Mouse (Mus musculus) layer of hippocampus, adult 9-11 months (tissue): ENCODE measurements around the gene Pde11a.

Experiments
- DNase-seq: peaks from one replicate; pipeline ENCODE4 v3.0.0; 2022

Pde11a gene

GRCm38 (mm10) chr2:76319231-76319630 is 19.3 kb downstream of the Pde11a start:
- DNase-seq = no peak

- no peak for DNase-seq
Observed at GRCm38 (mm10) chr2:76287671-76288070, 50.9 kb downstream of the Pde11a start.

DNA sequence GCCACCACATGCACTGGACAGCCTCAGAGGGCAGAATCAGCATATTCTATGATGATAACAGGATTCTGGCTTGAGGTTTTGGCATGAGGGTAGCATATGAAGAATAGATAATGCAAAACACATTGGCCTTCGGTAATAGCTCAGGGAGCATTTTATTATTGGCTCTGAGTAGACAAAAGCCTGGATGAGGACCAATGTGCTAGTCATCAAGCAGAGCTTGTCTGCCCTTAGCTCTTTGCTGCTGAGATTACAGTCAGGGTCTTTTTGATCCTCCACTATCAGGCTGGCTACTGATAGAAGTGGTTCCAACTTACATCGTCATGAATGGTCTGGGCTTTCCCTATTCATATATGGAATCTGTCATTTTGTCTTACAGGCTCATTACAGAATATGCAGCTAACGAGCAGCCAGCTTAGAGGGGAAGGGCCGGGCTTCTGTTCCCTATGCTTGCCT is 52.3 kb downstream of the Pde11a start:
- DNase-seq = no peak

GRCm38 (mm10) chr2:76285150-76285549 is 53.4 kb downstream of the Pde11a start:
- no peak for DNase-seq

- peak; percentile 90 for DNase-seq
Observed at GRCm38 (mm10) chr2:76283378-76284132, 55.0 kb downstream of the Pde11a start.

GRCm38 (mm10) chr2:76269494-76269893 is 69.1 kb downstream of the Pde11a start:
- DNase-seq = no peak

GRCm38 (mm10) chr2:76267335-76267734 is 71.2 kb downstream of the Pde11a start:
- peak; percentile 23 for DNase-seq

DNA sequence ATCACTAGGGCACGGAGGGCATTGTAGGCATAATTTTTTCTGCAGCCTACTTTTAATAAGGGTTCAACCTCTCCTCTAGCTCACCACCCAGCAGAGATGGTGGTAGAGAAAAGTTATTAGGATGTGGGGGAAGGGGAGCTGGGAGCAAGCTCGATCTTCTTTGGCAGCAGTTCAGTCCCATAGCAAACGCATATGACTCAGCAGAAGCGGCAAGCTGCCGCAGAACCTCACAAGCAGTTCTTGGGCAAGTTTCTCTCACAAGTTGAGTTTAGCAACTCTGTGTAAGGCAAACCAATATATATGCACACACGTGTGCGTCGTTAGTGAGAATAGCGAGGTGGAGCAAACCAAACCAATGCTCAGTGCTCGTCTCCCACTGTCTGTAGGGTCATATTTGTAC is 72.0 kb downstream of the Pde11a start:
- peak; percentile 56 for DNase-seq

- DNase-seq = no peak
Observed at GRCm38 (mm10) chr2:76264258-76264657, 74.3 kb downstream of the Pde11a start.

GRCm38 (mm10) chr2:76262661-76263060 is 75.9 kb downstream of the Pde11a start:
- no peak for DNase-seq

GRCm38 (mm10) chr2:76254833-76255232 is 83.7 kb downstream of the Pde11a start:
- DNase-seq = peak; percentile 47

DNA sequence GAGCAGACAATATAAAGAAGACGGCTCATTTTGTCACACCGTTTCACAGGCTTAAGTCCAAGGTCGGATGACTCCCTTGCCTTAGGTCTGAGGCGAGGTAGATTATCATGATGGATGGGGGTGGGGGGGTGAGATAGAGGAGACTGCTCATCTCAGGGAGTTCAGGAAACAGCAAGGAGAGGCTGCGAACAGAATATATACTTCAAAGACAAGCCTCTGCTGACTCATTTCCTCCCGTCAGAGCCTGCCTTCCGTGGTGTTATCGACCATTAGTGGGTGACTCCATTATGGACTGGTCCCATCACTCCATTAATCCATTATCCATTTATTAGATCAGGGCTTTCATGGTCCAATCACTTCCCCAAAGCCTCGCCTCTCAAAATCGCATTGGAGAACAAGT is 87.2 kb downstream of the Pde11a start:
- no peak for DNase-seq

DNA sequence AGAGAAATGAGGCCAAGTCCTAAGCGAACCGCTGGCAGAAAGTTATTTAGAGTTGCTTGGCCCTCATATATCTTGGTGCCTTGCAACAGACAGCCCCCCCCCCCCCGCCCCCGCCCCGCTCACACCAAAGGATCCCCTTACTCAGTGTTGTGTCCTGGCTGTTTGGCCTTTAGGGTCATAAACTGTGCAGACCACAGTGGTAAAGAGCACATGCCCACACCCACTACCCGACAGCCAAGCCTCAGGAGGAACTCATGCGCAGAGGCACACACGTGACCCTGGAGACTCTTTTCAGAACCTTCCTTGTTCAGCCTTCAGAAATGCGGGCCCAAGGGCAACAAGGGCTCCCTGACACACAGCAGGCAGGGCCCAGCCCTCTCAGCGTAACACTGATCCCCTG is 90.3 kb downstream of the Pde11a start:
- DNase-seq = no peak

DNA sequence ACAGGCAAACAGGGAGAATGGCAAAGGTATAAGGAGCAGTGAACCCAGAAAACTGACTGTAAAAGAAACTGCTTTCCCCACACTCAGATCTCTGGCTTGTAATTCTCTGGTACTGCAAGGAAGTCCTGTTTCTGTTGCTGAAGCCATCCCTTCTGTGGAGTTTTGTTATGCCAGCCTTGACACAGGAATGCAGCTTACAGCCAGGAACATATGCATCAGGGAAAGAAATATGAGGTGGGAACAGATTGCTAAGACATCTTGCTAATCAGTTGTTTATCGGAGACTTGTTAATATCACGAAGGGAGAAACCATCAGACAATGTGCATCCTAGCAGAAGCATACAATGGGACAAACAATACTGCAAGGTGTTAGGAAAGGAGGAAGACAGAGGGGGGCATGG is 99.4 kb downstream of the Pde11a start:
- DNase-seq = peak; percentile 6

DNA sequence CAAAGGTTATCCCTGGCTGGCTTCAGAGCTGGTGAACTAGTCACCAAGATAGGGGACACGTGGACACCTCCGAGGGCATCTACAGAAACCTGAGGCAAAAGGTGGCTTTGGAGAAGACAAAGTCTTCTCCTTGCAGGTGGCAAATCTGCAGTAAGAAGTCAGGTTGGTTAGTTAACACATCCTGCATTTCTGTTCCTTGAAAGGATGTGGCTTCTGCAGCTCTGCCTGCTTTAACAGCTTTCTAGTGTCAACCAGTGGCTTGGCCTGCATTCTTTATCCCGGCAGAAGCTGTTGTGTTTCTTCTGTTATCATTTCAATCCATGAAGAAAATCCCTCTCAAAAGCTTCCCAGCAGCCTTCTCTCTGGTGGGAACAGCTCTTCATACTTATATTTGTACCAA is 100.1 kb downstream of the Pde11a start:
- DNase-seq = no peak

DNA sequence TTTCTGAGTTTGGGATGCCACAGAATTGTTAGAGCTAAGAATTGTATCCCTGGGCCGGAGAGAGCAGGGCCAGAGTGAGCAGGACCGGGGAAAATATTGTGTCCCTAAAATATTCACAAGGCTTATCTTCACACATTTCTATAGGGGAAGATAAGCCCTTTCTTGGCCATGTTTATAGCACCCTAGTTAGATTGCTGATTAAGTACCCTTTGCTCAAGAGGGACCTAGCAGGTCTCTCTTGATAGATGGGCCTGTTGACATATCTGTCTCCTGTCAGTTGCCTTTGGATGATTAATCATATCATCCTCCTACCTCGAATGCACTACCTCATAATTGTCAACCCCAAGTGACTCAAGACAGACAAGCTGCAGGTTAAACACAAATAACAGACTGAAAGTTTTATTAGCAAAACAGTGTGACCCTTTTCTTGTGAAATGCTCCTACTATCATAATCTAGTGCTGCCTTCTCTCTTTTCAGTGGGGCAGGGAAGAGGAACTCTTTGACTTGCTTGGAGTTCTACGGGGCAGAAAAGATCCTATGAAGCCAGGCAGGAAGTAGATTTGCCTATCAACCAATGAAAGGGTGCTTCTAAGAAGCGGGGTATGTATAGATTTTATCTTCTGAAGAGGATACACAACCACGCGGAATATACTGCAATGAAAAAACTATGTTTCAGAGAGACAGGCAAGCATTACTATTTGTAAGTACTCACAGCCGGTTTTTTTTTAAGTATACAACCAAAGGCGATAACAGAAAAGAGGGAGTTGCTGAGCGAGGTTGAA is 100.7 kb downstream of the Pde11a start:
- DNase-seq = no peak

DNA sequence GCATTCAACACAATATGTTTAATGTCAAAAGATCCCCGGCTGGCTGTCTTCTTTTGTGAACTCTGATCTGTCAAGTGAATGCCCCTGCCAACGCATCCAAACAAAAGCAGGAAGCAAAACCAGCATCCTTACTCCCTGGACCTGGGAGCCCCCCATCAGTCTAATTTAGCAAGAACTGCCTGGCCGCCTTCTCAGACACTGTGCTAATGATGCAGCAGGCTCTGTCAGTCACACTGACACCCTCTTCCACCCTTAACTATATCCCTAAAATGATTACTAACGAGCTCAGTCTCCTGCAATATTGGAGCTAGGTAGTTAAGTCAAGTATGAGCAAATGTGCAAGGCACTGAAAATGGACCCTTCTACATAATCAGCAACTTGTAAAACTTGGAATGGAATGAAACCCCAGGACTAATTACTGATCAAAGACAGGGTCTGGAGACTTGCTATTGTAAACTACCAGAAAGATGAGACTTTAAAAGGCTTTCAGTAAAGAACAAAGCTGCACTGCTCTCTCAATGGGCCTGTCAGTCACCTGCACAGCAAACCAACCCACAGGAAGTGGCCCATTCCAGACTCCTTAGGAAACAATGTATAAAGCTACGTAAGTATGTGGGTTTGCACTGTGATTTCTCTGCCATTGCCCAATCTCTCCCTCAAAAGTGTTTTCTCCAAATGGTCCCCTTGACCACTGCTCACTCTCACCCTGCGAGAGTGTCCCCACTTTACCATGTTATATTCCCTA is 118.0 kb downstream of the Pde11a start:
- DNase-seq = no peak

- DNase-seq = no peak
Observed at GRCm38 (mm10) chr2:76219540-76219939, 119.0 kb downstream of the Pde11a start.

GRCm38 (mm10) chr2:76216146-76216545 is 122.4 kb downstream of the Pde11a start:
- no peak for DNase-seq

DNA sequence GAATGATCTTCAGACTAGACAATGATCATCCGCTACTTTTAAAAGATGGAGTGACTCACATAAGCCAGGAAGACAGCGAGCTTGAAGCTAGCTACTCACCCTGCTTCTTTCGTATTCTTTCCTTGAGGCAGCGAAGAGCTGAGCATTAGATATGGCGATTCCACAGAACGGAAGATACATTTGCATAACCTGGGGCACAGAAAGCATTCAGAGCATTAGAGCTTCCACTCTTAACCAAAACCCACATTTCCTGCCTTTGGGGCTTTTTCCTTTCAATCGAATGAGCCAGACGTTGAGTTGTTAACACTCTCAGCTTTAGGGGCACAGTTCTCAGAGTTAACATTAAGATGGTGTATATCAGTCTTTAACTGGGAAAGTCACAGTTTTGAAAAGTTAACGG is 123.4 kb downstream of the Pde11a start:
- DNase-seq = no peak

DNA sequence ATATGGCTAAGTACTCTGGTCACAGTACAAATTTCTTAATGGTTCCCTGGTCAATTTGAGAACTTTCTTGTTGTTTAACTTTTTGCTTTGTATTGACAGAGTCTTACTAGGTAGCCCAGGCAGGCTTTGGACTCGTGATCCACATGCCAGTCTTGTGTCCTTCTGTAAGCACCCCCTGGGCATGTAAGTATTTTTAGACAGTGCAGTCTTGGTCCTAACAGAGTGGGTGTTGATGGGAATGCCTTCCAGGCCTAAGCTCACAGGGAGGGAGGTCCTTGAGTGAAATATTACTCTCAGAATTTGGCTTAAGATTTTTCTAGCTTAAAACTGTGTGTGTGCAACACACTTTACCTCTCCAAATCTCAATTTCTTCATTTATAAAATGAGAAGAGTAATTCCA is 153.4 kb downstream of the Pde11a start:
- no peak for DNase-seq

DNA sequence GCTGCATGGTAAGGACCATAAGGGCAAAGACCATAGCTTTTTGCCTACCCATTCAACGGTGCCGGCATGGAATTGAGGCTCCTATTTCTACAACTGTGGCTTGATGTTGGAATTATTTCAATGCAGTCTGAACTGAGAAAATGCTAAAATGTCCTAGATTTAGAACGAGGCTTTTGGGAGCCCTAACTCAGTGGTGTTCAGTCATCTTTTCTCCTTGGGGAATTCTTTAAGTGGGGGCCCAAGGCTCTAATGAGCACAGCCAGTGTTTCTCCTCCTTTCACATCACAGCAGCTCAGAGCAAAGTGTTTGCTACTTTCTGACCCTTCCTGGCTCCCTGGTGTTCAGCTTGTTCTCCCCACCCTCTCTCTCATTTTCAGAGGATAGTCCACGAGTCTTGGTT is 175.8 kb downstream of the Pde11a start:
- DNase-seq = no peak

DNA sequence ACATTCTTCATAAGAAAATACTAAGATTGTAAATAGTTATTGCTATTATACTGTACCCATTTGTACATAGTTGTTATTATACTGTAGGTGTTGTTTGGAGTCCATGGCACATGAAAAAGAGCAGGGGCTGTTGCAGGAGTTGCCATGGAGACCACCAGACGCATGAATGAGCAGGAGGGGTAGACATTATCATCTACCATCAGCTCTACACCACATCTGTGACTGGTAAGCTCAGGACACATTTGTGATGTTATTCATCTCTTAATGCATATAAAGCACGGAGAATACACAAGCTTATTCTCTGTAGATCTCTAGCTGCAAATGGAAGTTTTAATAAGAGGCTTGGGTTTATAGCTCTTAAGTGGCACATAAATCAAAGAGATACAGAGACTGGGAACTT is 179.6 kb downstream of the Pde11a start:
- DNase-seq = no peak

- DNase-seq = no peak
Observed at GRCm38 (mm10) chr2:76141136-76141535, 197.4 kb downstream of the Pde11a start.
